Mouse (Mus musculus) midbrain, postnatal 0 days (tissue): ENCODE measurements around the gene Slc45a3. TPM values are rescaled to one million over a fixed set of nuclear protein-coding genes. Genes with fewer than 3 reads are reported as not detected.

ENCODE experiments used
- ATAC-seq: fragments of 200-750 bp; cut with Nextera tagmentation; 2 replicates; pipeline ENCODE4 v1.8.0; 2017; ENCODE audit warnings: moderate number of reproducible peaks, mild to moderate bottlenecking, moderate TSS enrichment, moderate library complexity; ENCODE audit not compliant: low FRiP score
- DNase-seq: peaks from one replicate; pipeline ENCODE4 v3.0.0-alpha.2; 2015; ENCODE audit warnings: low spot score
- H3K27ac ChIP-seq: fragments of 300-500 bp; sonication (generic); 2 replicates; pipeline ENCODE4 v1.5.1; 2014; ENCODE audit warnings: low read depth, mild to moderate bottlenecking, low read length, mixed read lengths
- H3K27me3 ChIP-seq: fragments of 300-500 bp; sonication (generic); 2 replicates; pipeline ENCODE4 v1.6.1; 2014; ENCODE audit warnings: low read length, control low read depth, mixed read lengths; ENCODE audit not compliant: insufficient read depth
- H3K36me3 ChIP-seq: fragments of 300-500 bp; sonication (generic); 2 replicates; pipeline ENCODE4 v1.6.1; 2014; ENCODE audit warnings: low read length, control low read depth, mixed read lengths; ENCODE audit not compliant: insufficient read depth
- H3K4me1 ChIP-seq: fragments of 300-500 bp; sonication (generic); 2 replicates; pipeline ENCODE4 v1.6.1; 2014; ENCODE audit warnings: mild to moderate bottlenecking, control low read depth, antibody characterized with exemption, low read length, mixed read lengths; ENCODE audit not compliant: insufficient read depth
- H3K4me2 ChIP-seq: fragments of 300-500 bp; sonication (generic); 2 replicates; pipeline ENCODE4 v1.6.1; 2014; ENCODE audit warnings: low read depth, mild to moderate bottlenecking, low read length, mixed read lengths; ENCODE audit not compliant: poor library complexity, severe bottlenecking
- H3K4me3 ChIP-seq: fragments of 300-500 bp; sonication (generic); 2 replicates; pipeline ENCODE4 v1.5.1; 2014; ENCODE audit warnings: low read depth, mild to moderate bottlenecking, low read length, moderate library complexity
- H3K9ac ChIP-seq: fragments of 300-500 bp; sonication (generic); replicated peaks from 2 replicates; pipeline ENCODE4 v1.6.1; 2014; ENCODE audit warnings: mild to moderate bottlenecking, low read length, moderate library complexity, mixed read lengths; ENCODE audit not compliant: poor library complexity, severe bottlenecking
- H3K9me3 ChIP-seq: fragments of 300-500 bp; sonication (generic); 2 replicates; pipeline ENCODE4 v1.6.1; 2016; ENCODE audit warnings: low read length, control low read depth
- CTCF ChIP-seq: IDR thresholded peaks from 2 replicates; pipeline ENCODE4 v1.5.1; 2016; ENCODE audit warnings: antibody characterized with exemption, mild to moderate bottlenecking
- WGBS: fragments of 180-500 bp; shearing (Covaris S2); extraction: QIAGEN DNeasy Blood & Tissue Kit; methylation state at CpG from one replicate; pipeline ENCODE4 v1.1.7; 2014; 5-methylcytosine and 5-hydroxymethylcytosine counted together
- polyA plus RNA-seq: library from polyadenylated mRNA; unstranded; fragments of >200 nt; fragmentation: Nextera tagmentation; extraction: Ambion mirVana; gene quantifications from 2 replicates; pipeline ENCODE4 v1.2.1, GENCODE M21; 2015
- total RNA-seq: library from RNA; depleted of rRNA; stranded (reverse); fragments of >200 nt; gene quantifications from 2 replicates; pipeline ENCODE4 v1.2.3, GENCODE M21; 2014; rRNA removed

Gene Slc45a3
- total RNA-seq: 0.80 and 1.3 TPM in 2 replicates
- polyA plus RNA-seq: 0.38 and 0.63 TPM in 2 replicates

DNA sequence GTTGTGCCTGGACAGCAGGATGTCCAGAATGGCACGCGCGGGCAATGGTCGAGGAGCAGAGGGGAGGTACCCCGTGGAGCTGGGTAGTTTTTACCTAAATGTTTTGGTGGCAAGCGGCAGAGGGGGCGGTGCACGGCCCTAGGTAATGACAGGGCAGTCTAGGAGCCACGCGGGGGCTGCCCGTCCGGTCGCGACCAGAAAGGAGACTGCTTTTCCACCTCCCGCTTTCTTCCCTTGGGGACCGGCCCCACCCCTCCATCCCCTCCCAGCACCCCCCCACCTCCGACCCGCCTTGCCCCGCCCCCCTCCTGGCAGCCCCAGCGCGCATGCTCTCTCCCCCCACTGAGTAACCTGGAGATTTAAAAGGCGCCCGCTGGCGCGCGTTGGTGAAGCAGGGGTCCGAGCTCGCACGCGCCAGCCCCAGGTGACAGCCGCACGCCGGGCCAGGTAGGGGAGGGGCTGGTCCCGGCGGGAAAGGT is at the start of gene Slc45a3:
TSS of gene Slc45a3 (plus strand) at position 362 of the 479 bp plus-strand sequence.
- H3K4me1 ChIP-seq: peaks cover 2% of the 10 kb centered on the region; the same call in 1 of the 2 replicates
- 0% methylated on average over 27 of the region's 35 CpGs for WGBS
- ATAC-seq: peak; percentile 71
- H3K4me3 ChIP-seq: peak within 1 kb of the TSS; percentile 76
- no peak for DNase-seq
- peak within 1 kb of the TSS; percentile 55 for H3K9ac ChIP-seq
- no peak within 1 kb of the TSS for H3K27ac ChIP-seq
- H3K36me3 ChIP-seq: no peaks in the 10 kb centered on the region
- peak within 1 kb of the TSS; percentile 100 for H3K4me2 ChIP-seq
- H3K27me3 ChIP-seq: peaks cover 8% of the 10 kb centered on the region
- no peaks in the 10 kb centered on the region for H3K9me3 ChIP-seq
- TF ChIP-seq CTCF: no peak

DNA sequence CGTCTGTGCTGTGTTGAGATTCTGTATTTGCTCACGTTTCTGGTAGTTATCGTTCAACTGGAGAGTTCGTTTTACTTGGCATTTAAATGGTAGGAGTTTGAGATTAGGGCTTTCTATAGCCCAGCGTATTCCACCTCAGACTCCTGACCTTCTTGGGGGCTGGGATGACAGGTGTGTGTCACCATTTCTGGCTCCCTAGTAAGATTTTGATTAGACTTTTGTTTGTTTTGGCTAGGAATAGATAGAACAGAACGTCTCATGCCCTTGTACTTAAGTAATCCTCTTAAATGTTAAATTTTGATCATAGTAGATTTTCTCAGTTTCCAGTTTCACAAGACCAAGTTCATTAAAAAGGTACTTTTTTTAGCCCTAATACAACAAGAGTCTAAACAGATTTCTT is 45.1 kb upstream of the Slc45a3 start:
- Histone ChIP-seq H3K36me3 (peaks cover 3% of the 10 kb centered on the region), H3K4me3 (no peak overlapping the region), H3K4me2 (no peak overlapping the region), H3K27me3 (no peaks in the 10 kb centered on the region), H3K27ac (no peak overlapping the region), H3K4me1 (no peaks in the 10 kb centered on the region), H3K9ac (no peak overlapping the region), H3K9me3 (no peaks in the 10 kb centered on the region)
- ATAC-seq: no peak
- 71% methylated on average over 6 of the region's 6 CpGs for WGBS
- no peak for DNase-seq
- TF ChIP-seq CTCF: no peak

DNA sequence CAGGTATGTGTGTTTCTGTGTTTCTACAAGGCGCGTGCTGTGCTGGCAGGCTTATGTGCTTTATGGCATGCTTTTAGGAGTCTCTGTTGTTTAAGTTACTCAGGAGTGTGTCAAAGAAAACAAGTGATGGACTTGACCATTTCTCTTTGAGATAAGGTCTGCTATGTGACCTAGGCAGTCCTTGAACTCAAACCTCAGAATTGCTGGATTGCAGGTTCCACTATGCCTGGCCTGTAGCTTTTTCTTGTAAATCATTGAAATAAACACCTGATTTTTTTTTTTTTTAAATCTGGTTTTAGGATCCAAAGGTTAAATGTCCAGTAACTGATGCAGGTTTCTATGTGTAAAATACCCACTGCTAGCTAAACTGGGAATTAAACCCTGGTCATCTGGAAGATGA is 43.7 kb upstream of the Slc45a3 start:
- Histone ChIP-seq H3K36me3 (peaks cover 3% of the 10 kb centered on the region), H3K4me3 (no peak overlapping the region), H3K27me3 (no peaks in the 10 kb centered on the region), H3K4me1 (no peaks in the 10 kb centered on the region), H3K9ac (no peak overlapping the region), H3K4me2 (no peak overlapping the region), H3K9me3 (no peaks in the 10 kb centered on the region), H3K27ac (no peak overlapping the region)
- TF ChIP-seq CTCF: no peak
- ATAC-seq (no peak), DNase-seq (no peak)
- 100% methylated on average over 2 of the region's 2 CpGs for WGBS

DNA sequence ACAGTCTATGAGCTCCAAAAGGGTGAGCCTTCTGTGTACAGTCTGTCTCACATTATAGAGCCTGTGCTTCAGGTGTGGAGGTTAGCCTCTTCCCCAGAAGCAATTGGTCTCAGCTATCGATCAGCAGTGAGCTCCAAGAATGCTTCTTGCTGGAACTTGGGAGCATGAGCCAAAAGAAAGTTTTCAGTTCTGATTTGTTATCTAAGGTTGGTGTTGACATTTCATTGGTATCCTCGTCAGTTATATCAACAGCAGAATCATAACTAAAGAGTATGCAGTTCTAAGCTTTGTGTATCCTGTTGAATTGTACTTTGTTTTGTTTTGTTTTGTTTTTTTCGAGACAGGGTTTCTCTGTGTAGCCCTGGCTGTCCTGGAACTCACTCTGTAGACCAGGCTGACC is 40.7 kb upstream of the Slc45a3 start:
- peaks cover 9% of the 10 kb centered on the region for H3K36me3 ChIP-seq

DNA sequence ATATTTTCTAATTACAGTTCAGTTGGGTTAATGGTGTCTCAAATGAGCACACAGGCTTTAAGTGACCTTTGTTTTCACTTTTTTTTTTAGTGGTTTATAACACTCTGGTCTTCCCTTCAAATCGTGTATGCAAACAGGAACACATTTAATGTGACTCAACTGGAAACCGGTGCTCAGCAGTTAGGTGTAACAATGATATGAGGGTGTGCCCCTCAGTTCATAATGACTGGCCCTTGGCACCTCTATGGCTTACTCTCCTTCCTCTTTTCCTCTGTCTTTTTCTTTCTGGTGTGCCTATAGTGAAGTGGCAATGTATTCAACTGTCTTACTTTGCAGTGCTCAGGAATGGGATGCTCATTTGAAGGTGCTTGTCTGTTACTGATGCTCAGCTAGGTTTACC is 29.3 kb upstream of the Slc45a3 start:
- Histone ChIP-seq H3K4me1 (no peaks in the 10 kb centered on the region), H3K4me3 (no peak overlapping the region), H3K36me3 (peaks cover 14% of the 10 kb centered on the region), H3K27ac (no peak overlapping the region), H3K27me3 (no peaks in the 10 kb centered on the region), H3K9ac (no peak overlapping the region), H3K9me3 (no peaks in the 10 kb centered on the region), H3K4me2 (no peak overlapping the region)
- no peak for TF ChIP-seq CTCF
- DNase-seq (no peak), ATAC-seq (no peak)
- WGBS: 91% methylated on average over 2 of the region's 2 CpGs

More for the DNA sequence above, 40.7 kb upstream of the Slc45a3 start:
- Histone ChIP-seq H3K27me3 (no peaks in the 10 kb centered on the region), H3K4me1 (no peaks in the 10 kb centered on the region), H3K4me3 (no peak overlapping the region), H3K4me2 (no peak overlapping the region), H3K9ac (no peak overlapping the region), H3K27ac (no peak overlapping the region), H3K9me3 (no peaks in the 10 kb centered on the region)
- ATAC-seq (no peak), DNase-seq (no peak)
- TF ChIP-seq CTCF: no peak
- WGBS: 91% methylated on average over 3 of the region's 3 CpGs

DNA sequence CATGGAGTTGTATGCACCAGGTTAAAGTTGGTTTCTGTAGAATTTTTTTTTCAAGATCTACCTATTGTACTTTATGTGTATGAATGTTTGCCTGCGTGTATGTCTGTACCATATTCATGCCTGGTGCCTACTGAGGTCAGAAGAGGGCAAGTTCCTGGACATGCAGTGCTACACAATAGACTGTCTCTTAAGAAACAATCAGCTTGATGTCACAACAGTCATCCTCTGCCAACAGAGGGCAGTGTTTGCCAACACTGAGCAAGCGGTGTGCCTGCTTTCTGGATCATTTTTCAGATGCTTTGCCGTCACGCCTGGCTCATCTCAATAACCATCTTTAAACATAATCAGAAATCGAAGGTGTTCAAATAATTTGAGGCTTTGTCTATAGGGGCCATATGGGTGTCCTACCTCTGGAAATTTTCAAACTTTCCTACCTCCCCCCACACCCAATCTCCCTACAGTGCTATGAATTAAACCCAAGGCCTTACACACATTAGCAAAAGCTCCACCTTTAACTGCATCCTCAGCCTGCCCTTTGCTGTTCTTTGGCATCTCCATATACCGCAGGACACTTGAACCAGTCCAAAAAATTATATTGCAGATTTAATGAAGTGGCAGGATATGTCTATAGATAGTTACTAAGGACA is 25.0 kb upstream of the Slc45a3 start:
- ATAC-seq: no peak
- H3K36me3 ChIP-seq: no peaks in the 10 kb centered on the region; the same call in 1 of the 2 replicates
- no peaks in the 10 kb centered on the region for H3K9me3 ChIP-seq
- no peak overlapping the region for H3K27ac ChIP-seq
- no peaks in the 10 kb centered on the region for H3K4me1 ChIP-seq
- 36% methylated on average over 6 of the region's 6 CpGs for WGBS
- TF ChIP-seq CTCF: peak; percentile 90
- H3K27me3 ChIP-seq: no peaks in the 10 kb centered on the region
- H3K4me3 ChIP-seq: no peak overlapping the region
- peak; percentile 81 for DNase-seq
- H3K9ac ChIP-seq: no peak overlapping the region
- H3K4me2 ChIP-seq: no peak overlapping the region
